Mouse (Mus musculus) lung, postnatal 36 days (tissue): ENCODE data around the gene Slc17a8.
A peak's percentile ranks its signal among the peaks of the same experiment; 100 is the strongest.
"Not testable (repeated sequence)": the region's sequence is repeated elsewhere in the genome, so short reads cannot be mapped to it uniquely, and the experiment has no call there.

Experiments used
- DNase-seq: peaks from one replicate; pipeline ENCODE4 v3.0.0; 2022; ENCODE audit warnings: mixed read lengths

The Slc17a8 gene

DNA sequence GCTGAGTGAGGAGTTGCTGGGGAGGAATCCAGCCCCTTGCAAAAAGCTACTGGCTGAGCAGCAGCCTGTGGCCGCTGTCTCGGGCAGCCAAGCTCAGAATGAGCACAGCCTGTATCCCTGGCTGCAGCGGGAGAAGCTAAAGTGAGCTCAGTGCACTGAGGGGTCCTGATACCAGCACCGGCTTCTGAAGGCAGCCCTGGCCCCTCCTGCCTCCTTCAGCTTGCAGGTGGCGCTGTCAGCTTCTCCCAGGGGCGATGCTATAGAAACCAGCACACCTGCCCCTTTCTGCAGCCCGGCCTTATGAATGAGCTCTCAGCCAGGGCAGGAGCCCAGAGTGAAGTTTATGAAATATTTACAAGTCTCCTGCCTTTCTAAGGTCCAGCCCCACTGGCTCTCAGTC is at the start of gene Slc17a8:
Gene Slc17a8 (minus strand): TSS at position 125 of the 400 bp plus-strand sequence.
- no peak for DNase-seq

DNA sequence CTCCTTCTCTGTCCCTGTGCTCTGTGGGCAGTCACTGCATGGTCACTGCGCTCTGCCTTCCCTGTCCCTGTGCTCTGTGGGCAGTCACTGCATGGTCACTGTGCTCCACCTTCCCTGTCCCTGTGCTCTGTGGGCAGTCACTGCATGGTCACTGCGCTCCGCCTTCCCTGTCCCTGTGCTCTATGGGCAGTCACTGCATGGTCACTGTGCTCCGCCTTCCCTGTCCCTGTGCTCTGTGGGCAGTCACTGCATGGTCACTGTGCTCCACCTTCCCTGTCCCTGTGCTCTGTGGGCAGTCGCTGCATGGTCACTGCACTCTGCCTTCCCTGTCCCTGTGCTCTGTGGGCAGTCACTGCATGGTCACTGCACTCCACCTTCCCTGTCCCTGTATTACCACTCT is 49.3 kb upstream of the Slc17a8 start:
- DNase-seq, result not testable (repeated sequence)

DNA sequence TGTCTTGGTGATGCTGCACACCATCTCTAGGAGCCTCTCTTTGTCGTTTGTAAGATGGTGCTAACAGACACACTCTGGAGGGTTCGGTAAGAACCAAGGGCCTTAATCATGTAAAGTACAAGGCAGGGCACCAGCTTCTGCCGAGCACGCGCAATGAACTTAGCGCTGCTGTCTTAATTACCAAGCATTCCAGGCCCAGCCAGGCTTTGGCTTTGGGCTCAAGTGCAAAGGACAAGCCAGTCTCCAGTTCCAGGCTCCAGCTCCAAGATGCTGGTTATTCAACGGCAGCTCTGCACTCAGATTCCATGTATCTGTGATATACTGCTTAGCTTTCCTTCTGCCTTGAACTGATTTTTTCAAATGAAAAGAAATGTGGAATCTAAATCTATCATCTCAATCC is 46.5 kb upstream of the Slc17a8 start:
- DNase-seq, result no peak

DNA sequence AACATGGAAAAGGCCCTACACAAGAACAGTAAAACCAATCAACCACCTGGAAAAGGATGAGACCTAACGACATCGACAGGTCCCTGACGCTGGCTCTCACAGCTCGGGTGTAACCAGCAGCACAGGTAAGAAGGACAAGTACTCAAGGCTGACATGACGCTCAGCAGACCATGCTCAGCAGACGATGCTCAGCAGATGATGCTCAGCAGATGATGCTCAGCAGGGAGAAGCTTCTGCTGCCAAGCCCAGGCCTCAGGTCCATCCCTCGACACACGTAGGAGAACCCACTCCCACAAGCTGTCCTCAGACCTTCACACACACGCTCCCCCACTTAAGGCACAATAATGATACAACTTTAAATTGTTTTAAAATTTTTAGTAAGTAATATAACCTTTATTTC is 44.6 kb upstream of the Slc17a8 start:
- DNase-seq, result no peak

DNA sequence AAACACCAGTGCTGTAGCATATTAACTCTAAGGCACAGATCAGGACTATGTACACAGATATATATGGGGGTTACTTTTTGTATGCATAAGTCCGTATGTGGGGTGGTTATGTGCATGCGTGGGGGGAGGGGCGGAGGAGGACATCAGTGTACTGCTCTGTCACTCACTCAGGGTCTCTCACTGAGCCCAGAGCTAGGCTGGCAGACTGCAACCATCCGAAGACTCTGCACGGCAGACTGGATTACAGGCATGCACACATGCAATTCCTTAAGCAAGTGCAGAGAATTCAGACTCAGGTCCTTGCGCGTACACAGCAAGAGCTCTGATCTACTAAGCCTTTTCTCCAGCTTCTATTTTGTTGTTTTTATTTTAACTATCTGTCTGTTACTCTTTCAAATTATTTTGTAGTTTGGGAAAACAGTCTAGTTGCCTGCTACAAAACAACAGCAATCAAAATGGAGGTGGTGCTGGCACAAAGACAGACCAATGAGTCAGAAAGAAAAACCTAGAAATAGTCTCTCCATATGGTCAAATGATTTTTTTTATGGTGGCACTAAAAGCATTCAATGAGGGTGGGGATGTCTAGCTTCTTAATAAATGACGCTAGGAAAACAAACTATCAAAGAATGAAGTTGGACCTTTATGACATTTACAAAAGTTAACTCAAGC is 44.1 kb upstream of the Slc17a8 start:
- DNase-seq, result no peak

DNA sequence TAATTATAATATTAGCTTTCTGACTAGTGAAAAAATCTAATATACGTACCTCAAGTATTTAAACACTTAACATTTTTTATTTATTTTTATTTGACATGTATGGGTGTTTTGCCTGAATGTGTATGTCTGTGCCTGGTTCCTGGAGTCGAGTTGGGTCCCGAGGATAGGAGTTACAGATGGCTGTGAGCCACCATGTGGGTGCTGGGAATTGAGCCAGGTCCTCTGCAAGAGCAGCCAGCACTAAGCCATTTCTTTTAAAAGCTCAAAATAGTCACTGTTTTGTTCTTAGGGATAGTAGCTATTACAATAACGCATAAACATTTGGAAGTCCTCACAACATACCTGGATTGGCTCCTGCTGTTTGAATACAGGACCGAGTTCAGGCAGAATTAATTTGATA is 35.3 kb upstream of the Slc17a8 start:
- DNase-seq, result no peak

DNA sequence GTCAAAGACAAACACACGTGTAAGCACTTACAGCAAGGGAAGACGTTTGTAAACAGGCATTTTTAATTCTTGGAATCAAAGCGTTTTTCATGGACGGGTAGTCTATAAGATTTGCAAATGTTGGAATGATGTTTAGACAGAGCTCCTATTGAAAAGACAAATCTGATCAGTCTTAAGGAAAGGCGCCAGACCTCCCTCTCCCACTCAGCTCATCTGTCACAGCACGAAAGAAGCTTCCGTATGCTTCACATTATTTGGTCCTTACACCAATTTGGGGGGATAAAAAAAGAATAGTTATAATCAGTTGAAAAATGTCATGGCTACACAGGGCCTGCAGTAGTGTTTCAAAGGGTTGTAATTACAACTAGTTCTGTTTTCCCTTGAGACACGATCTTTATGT is 31.9 kb upstream of the Slc17a8 start:
- DNase-seq, result no peak

DNA sequence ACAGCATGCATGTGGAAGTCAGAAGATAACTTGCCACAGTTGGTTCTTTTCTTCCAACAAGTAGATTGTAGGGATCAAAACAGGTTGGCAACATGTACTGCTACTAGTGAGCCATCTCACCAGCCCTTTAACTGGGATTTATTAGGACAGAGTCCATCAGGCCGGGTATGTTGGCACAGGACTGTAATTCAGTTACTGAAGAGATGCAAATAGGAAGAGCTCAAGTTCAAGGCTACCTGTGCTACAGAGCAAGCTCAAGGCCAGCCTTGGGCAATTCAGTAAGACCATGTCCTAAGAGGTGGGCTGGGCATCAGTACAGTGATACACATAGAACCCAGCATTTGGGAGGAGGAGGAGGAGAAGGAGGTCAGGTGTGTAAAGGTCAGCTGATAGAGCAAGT is 30.6 kb upstream of the Slc17a8 start:
- no peak for DNase-seq

DNA sequence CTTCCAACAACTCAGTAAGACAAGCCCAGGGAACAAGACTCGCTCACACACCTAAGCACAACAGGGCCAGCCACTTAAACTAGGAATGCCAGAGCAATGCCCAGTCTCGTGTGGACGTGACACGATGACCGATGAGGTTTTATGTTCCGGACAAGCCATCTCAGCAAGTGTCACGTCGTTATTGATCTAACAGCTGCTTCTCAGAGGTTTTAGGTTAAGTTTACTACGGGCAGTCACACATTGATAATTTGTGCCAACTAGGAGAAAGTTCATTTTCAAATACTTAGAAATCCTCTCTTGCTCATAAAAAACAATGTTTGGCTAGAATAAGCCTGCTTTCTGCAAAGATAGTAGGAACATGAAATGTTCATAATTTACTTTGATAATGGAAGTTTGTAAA is 25.9 kb upstream of the Slc17a8 start:
- no peak for DNase-seq

DNA sequence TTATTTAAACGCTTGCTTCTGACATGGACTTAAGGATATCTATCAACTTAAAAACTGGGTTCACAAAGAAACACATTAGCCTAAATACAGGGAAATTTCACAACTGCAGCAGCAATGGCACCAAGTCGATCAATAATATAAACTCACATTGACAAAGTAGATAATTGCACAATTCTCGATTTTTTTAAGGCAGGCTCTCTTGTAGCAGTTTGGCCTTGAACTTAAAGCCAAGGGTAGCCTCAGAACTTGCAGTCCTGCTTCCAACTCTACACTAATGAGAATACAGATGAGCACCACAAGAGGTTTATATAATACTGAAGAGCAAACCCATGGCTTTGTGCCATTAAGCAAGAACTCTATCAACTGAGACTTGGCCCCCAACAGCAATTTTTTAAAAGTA is 15.9 kb upstream of the Slc17a8 start:
- no peak for DNase-seq

DNA sequence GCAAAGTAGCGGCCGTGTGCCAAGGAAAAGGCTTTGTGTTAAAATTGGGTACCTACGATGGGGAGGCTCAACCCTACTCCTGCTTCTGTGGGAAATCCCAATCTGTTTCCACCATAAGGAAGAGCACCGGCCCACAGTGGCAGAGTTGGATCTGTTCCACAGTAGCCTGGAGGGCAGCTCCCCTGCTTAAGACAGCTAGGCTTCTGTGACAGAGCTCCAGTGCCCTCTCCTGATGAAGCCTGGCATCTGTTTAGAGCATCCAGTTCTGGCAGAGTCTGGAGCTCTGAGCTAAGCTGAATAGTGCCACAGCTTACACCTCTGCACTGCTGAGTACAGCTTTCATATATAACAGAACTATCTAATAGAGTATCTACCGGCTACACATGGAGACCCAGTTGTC is 14.0 kb upstream of the Slc17a8 start:
- no peak for DNase-seq

DNA sequence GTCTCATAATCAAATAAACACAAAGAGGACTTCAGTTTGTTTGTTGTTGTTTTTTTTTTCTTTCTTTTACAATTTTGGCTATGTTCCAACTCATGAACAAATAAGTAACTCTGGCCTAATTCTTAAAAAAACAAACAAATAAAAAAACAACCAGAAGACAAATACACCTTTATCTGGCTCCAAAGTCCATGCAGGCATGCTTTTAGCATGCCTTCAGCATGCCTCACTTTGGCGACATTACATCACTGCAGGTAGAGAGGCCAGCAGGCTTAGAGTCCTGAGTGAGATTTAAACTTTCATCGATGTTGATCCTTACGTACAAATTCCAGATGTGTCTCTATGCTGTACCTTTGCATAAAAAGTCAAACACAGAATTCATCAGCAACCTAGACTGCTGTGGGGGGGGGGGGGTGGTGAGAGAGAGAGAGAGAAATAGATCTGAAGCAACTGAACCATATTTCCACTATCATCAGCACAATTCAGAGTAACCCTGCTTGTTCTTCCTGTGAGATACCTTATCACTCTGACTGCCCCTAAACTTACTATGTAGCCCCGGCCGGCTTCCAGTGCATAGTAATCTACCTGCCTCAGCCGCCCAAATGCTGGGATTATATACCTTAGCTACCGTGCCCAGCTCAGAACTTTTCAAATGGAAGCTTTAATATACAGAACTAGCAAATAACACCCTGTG is 12.8 kb upstream of the Slc17a8 start:
- no peak for DNase-seq

DNA sequence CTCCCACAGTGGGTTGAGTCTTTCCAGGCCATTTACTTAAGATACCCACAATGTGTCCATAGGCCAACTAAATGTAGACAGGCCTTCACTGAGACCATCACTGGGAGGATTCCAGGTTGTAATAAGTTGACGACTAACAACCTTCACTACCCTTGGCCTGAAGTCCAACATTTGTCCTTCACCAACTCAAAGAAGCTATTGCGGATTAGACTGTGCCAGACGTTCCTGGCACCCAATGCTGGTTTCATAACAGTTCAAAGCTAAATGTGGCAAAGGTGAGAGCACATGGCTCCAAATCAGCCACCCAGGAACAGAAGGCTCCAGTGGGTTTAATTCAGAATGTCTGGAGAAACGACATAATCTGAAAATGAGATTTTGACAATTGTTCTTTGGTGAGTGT is 12.1 kb upstream of the Slc17a8 start:
- no peak for DNase-seq

DNA sequence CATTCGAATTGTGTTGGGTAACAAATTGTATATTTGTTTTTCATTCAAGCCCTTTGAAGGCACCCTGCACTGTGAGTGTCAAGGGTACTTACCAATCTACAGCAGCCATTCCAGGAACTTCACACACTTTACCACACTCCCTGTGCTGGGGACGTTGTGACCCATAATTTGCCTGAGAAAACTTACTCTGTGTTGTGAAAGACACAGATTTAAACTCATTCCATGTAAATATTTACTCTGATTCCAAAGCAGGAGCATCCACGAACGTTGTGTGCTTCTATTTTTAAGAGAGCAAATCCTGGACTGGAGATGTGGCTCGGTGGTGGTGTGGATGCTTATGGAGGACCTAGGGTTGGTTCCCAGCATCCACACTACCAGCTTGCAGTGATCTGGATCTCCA is 10.8 kb upstream of the Slc17a8 start:
- DNase-seq, result no peak

DNA sequence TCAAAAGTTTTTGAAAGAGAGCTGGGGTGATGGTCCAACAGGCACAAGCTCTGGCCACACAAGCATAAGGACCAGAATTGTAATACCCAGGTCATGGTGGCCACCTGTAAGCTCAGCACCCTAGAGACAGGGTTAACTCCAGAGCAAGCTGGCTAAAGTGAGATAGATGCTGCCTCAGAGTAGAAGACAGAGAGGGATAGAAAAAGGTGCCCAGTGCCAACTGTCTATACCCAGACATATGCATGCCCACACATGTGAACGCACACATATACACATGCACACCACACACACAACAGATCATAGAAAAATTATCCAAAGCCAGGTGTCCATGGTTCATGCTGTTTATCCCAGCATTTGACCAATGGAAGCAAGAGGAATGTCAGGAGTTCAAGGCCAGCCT is 9.5 kb upstream of the Slc17a8 start:
- DNase-seq, result no peak

DNA sequence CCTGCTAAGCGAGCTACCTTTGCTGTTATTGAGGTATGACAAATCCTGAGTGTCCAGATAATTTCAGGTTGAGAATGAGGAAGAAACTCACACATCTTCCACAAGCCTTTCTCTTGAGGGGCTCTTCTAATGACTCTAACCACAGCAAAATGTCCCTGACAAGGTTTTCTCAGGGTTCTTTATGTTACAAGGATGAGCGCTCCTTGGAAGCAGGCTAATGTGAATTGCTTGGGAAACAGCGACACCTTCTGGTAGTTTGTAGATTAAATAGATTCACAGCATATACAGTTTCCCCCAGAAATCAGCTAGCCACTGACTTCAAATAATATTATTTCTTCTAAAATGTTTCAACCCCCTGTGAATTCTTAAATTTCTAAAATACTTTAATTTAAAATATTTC is 9.0 kb upstream of the Slc17a8 start:
- DNase-seq, result peak; percentile 66

DNA sequence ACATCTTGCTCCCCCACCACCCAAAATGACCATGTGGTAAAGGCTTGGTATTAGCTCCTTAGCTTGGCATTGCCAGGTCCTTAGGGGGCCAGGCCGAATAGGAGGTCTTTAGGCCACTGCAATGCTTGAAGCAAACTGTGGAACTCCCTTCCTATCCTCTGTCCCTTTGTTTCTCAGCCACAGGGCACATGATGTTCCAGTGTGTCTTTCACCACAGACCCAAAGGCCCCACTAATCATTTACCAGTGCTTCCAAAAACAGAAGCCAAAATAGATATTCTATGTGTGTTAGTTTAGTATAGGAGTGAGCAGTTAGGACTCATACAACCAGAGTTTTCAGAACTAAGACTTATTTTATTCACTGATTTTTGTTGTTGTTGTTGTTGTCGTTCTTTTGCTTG is 5.7 kb upstream of the Slc17a8 start:
- no peak for DNase-seq

DNA sequence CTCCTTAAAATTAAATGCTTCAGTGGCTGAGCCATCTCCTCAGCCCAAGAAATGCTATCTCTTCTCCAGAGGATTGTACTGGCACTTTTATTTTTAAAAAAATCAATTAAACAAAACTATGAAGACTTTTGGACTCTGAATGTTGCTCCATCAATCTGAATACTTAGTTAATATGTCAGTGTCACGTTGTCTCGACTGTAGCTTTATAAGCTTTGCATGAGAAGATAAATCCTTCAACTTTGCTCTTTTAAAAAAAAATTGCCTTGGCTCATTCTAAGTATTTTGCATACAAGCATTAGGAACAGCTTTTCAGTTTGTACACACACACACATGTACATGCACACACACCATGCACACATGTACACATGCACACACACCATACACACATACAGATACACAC is 3.1 kb upstream of the Slc17a8 start:
- DNase-seq, result no peak

DNA sequence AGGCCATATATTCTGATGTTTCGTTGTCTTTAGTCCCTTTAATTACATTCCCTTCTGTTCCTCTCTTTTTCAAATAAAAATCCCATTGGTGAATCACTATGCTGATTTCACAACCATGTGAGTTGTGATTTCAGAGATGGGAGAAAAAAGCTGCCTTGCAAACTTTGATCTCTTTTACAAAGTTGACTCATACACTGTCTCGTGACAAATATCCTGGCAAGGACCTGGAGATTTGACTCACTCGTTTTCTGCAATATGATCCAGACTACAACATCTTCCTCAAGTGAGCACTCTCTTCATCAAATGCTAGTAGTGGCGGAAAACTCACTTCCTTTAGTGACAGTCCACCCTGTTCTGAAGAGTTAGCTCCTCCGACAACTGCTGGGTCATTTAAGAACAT is 21.7 kb downstream of the Slc17a8 start:
- peak; percentile 5 for DNase-seq

DNA sequence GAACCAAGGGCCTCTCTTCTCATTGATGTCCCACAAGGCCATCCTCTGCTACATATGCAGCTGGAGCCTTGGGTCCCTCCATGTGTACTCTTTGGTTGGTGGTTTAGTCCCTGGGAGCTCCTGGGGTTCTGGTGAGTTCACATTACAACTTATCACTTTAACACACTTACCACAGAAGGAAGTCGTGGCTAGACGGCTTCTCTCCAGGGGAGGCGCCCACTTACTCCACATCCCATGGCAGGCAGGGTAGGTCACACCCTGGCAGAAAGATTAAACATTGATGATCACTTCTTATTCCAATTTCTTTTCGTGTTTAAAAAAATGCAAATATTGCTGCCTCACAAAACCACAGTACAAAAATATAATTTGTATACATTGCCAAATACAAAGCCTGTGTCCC is 23.8 kb downstream of the Slc17a8 start:
- no peak for DNase-seq

DNA sequence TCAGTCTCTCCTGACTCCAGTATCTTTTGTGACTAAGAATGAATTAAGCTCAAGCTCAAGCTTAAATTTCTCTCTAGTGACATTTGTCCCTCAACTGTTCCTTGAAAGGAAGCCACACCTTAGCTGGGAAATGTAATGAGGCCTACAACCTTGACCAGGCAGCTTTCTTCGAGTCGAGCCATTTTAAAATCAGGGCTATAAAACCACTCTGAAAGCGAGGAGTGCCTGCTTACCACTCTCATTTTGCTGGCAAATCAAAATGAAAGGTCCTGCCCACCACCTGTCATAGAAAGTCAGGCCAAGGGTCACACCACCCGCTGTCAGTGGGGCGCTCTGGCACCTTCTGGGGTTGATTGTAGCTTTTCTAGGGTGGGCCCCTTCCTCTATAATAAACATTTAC is 25.1 kb downstream of the Slc17a8 start:
- DNase-seq, result no peak

DNA sequence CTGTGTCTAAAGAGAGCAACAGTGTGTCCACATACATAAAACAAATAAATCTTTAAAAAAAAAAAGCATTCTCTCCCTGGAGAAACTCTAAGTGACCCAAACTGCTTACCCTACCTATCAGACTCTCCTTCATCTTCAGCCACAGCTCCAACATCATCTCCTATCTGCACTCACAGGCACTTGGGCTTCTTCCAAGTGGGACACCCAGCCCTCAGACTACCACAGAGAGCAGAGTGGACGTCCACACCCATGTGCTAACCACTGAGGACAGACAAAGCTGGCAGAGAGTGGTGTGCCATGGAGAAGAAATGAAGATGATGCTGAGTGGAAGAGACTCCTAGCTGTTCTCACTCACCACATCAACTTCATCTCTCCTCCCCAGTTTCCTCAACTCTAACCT is 25.5 kb downstream of the Slc17a8 start:
- DNase-seq, result no peak

DNA sequence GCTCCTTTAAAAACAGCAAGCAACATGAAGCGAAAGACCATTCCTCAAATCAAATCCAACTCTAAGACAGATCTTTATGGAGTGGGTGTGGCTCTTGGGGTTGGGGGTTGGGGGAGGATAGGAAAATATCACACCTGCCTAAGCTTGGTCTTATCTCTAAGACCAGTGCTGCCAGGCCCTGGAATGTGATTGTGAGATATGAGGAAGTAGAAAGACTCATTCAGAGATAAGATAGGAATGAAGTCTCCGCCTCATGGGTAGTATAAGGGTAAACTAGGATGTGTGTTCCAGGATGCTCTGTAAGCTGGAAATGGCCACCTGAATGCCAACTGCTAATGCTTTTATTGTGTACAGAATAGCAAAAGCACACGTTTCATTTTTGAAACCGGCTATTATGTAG is 26.7 kb downstream of the Slc17a8 start:
- DNase-seq, result no peak

DNA sequence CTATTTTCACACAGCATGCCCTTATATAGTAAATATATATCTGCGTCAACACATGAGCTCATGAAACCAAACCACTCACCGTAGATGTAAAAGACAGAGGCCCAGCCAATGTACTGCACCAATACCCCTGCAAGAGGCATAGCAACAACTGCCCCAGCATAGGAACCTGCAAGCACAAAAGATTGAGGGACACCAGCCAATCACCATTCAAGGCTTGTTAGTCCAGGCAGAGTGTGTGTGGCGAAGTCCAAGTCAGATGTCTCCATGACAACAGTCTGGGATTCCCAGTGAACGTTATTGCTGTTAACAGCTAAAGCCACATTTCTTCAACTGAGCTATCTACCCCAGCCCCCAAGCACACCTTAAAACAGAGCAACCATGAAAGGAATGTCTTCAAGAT is 28.3 kb downstream of the Slc17a8 start:
- DNase-seq, result no peak

DNA sequence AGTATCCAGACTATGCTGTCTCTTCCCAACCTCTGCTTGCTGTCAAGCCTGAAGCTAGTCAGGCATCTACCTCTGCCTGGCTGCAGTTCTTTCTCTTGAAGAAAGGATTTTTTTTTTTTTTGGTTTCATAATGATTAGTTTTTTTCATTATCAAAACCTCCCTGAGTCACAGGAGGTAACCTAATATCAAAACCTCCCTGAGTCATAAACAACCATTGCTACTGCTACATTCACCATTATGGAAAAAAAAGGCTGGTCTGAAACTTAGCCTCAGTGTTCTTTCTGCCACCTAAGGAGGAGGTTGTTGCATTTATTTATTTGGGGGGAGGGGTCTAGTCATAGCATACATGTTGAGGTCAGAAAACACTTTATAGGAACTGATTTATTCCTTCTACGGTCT is 31.2 kb downstream of the Slc17a8 start:
- no peak for DNase-seq
